Mouse (Mus musculus): ENCODE data around the gene Rtbdn. TPM values are rescaled to one million over a fixed set of nuclear protein-coding genes. Genes with fewer than 3 reads are reported as not detected.
A peak's percentile ranks its signal among the peaks of the same experiment; 100 is the strongest.

Gene Rtbdn
- polyA plus RNA-seq, 1 experiment from 2014 or later: not detected

DNA sequence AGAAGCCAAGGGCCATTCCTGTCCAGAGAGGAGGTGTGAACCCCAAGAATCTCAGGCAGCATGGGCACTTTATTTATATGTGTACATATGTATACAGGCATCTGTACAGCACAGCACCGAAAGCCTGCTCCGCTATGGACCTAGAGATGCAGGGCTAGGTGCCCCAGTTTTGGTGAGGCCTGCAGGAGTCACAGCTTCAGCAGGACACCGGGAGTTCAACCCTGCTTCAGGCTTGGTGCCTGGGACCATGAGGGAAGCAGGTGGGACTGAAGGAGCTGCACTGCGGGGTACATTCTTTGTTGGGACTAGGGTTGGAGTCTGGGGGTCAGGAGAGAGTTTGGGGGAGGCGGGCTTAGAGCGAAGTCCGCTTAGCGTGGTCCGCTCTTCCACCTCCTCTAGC, 34.9 kb upstream of the Rtbdn start:
- 82% methylated on average over 9 of the region's 9 CpGs for WGBS
- H3K4me2 ChIP-seq: no peak overlapping the region
- ATAC-seq (ENCODE audit: insufficient read depth) (no peak), DNase-seq (no peak)
- no peak overlapping the region for H3K9ac ChIP-seq
- H3K4me1 ChIP-seq (ENCODE audit: insufficient read depth): 0 out of 2 replicates have a peak, but pooled peaks cover 6% of the 10 kb centered on the region
- H3K4me3 ChIP-seq (ENCODE audit: low read depth, low read length): no peak overlapping the region
- 0 out of 2 replicates have a peak, but pooled peaks cover 5% of the 10 kb centered on the region for H3K9me3 ChIP-seq (ENCODE audit: low read depth, low read length)
- TF ChIP-seq CTCF (IDR thresholded peaks at IDR 0.05; ENCODE audit: low read depth): no peak
- peaks cover 37% of the 10 kb centered on the region for H3K27me3 ChIP-seq (ENCODE audit: insufficient read depth, low read length)
- no peak overlapping the region for H3K27ac ChIP-seq (ENCODE audit: low read depth)
- no peaks in the 10 kb centered on the region for H3K36me3 ChIP-seq (ENCODE audit: insufficient read depth)

DNA sequence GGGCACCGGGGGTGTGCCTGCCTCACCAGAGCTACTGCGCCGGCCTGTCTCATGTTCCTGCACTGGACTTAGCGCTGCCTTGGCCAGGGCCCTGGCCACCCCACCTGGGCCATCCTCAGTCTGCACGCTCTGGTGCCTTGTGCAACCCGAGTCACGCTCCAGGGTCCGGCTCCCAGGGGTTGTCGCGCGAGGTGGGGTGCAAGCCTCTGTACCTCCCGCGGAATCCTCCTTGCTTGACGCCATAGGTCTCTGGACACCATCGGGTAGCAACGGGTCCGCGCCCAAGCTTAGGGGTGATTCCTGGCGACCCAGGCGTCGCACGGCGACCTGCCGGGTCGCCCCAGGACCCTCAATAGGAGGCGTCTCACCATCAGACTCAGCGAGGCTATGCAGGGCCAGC, 34.4 kb upstream of the Rtbdn start:
- Histone ChIP-seq H3K9me3 (ENCODE audit: low read depth, low read length) (0 out of 2 replicates have a peak, but pooled peaks cover 5% of the 10 kb centered on the region), H3K4me1 (ENCODE audit: insufficient read depth) (0 out of 2 replicates have a peak, but pooled peaks cover 6% of the 10 kb centered on the region), H3K9ac (peak overlapping the region; percentile 39; the same call in 1 of the 2 replicates), H3K27ac (ENCODE audit: low read depth) (no peak overlapping the region), H3K4me3 (ENCODE audit: low read depth, low read length) (peak overlapping the region; percentile 42), H3K4me2 (peak overlapping the region; percentile 74), H3K27me3 (ENCODE audit: insufficient read depth, low read length) (peaks cover 37% of the 10 kb centered on the region), H3K36me3 (ENCODE audit: insufficient read depth) (no peaks in the 10 kb centered on the region)
- TF ChIP-seq CTCF (IDR thresholded peaks at IDR 0.05; ENCODE audit: low read depth): no peak
- WGBS: 18% methylated on average over 27 of the region's 27 CpGs
- DNase-seq (no peak), ATAC-seq (ENCODE audit: insufficient read depth) (no peak)

DNA sequence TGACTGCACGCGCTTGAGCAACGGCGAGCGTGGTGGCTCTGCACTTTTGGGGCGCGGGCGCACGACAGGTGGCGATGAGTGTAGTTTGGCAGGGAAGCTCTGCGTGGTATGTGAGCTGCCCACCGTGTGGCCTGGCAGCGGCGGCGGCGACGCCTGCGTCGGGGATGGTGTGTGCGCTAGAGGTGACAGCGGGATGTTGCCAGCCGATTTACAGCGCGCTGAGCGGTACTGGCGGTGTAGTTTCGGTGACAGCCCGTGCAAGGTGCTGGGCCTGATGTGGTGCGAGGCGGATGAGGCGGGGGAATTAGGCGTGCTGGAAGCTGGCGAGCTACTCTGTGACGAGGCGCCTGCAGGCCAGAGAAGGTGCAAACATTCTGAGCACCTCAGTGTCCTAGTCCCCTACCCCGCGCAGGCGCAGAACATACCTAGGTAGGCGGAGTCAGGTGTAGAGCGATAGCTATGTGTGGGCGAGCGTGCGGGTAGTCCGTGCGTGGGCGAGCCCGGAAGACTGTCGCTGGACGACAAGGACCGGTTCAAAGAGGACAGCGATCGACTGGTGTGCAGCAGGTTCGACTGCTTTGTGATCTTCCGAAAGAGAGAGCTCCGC, 33.8 kb upstream of the Rtbdn start:
- Histone ChIP-seq H3K27ac (ENCODE audit: low read depth) (no peak overlapping the region), H3K9me3 (ENCODE audit: low read depth, low read length) (0 out of 2 replicates have a peak, but pooled peaks cover 5% of the 10 kb centered on the region), H3K4me1 (ENCODE audit: insufficient read depth) (0 out of 2 replicates have a peak, but pooled peaks cover 6% of the 10 kb centered on the region), H3K27me3 (ENCODE audit: insufficient read depth, low read length) (peaks cover 42% of the 10 kb centered on the region), H3K4me3 (ENCODE audit: low read depth, low read length) (peak overlapping the region; percentile 42), H3K9ac (peak overlapping the region; percentile 39), H3K4me2 (peak overlapping the region; percentile 74), H3K36me3 (ENCODE audit: insufficient read depth) (no peaks in the 10 kb centered on the region)
- 1% methylated on average over 55 of the region's 55 CpGs for WGBS
- DNase-seq (peak; percentile 78), ATAC-seq (ENCODE audit: insufficient read depth) (peak; percentile 39; the same call in 1 of the 2 replicates)
- TF ChIP-seq CTCF (IDR thresholded peaks at IDR 0.05; ENCODE audit: low read depth): no peak

DNA sequence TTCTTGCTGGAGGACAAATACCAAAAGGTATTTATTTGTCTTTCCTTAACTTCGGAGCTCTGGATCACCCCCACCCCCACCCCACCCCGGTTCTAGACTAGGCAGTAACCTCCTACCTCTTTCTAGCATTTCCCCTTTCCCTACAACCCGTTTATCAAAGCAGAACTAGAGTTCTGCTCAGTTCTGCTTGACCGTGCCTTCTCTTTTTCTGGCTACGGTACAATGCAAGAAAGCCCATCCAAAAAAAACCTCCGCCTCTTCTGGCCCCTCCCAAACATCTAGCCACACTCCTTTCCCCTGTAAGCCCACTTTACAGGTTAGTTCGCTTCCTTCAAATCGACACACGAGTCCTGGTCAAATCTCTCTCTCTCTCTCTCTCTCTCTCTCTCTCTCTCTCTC, 33.3 kb upstream of the Rtbdn start:
- 8% methylated on average over 9 of the region's 9 CpGs for WGBS
- DNase-seq: no peak
- Histone ChIP-seq H3K4me1 (ENCODE audit: insufficient read depth) (0 out of 2 replicates have a peak, but pooled peaks cover 6% of the 10 kb centered on the region), H3K4me2 (peak overlapping the region; percentile 74), H3K27ac (ENCODE audit: low read depth) (no peak overlapping the region), H3K4me3 (ENCODE audit: low read depth, low read length) (peak overlapping the region; percentile 42), H3K36me3 (ENCODE audit: insufficient read depth) (no peaks in the 10 kb centered on the region), H3K27me3 (ENCODE audit: insufficient read depth, low read length) (peaks cover 47% of the 10 kb centered on the region), H3K9me3 (ENCODE audit: low read depth, low read length) (0 out of 2 replicates have a peak, but pooled peaks cover 5% of the 10 kb centered on the region), H3K9ac (peak overlapping the region; percentile 39)
- ATAC-seq (ENCODE audit: insufficient read depth): no peak
- no peak for TF ChIP-seq CTCF (IDR thresholded peaks at IDR 0.05; ENCODE audit: low read depth)

DNA sequence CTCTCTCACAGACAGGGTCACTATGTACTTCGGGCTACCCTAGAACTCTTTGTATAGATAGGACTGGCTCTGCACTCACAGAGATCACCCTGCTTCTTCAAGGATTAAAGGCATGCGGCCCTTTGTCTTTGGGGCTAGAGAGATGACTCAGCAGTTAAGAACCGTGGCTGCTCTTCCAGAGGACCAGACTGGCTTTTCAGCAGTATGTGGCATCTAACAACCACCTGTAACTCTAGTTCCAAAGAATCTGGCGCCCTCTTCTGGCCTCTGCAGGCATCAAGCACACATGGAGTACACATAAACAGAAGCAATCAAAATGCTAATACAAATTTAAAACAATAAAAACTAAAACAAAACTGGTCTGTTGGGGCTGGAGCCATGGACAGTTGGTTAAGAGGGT, 32.8 kb upstream of the Rtbdn start:
- ATAC-seq (ENCODE audit: insufficient read depth) (no peak), DNase-seq (peak; percentile 56)
- TF ChIP-seq CTCF (IDR thresholded peaks at IDR 0.05; ENCODE audit: low read depth): peak; percentile 44; the same call in 1 of the 2 replicates
- Histone ChIP-seq H3K4me2 (peak overlapping the region; percentile 74; the same call in 1 of the 2 replicates), H3K4me1 (ENCODE audit: insufficient read depth) (0 out of 2 replicates have a peak, but pooled peaks cover 6% of the 10 kb centered on the region), H3K27me3 (ENCODE audit: insufficient read depth, low read length) (peaks cover 49% of the 10 kb centered on the region), H3K36me3 (ENCODE audit: insufficient read depth) (no peaks in the 10 kb centered on the region), H3K4me3 (ENCODE audit: low read depth, low read length) (peak overlapping the region; percentile 42), H3K9ac (no peak overlapping the region), H3K27ac (ENCODE audit: low read depth) (no peak overlapping the region), H3K9me3 (ENCODE audit: low read depth, low read length) (0 out of 2 replicates have a peak, but pooled peaks cover 5% of the 10 kb centered on the region)
- WGBS: 24% methylated on average over 4 of the region's 4 CpGs

DNA sequence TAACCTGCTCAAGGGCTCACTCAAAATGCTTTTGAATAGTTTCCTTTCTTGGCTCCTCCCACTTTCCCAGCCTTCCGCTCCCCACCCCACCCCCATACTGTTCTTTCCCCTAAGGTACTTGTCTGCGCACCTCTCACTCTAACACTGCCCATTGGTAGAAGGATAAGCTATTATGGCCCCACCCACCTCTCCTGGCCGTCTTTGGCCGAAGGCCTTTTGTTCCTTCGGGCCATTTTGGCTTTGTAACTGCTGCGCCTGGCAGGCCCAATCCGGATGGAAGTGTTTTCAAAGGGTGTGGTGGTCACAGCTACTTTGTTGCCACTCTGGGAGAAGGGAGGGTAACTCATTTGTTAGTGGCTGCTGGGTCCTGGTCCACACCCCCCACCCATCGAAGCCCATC, 31.5 kb upstream of the Rtbdn start:
- Histone ChIP-seq H3K27ac (ENCODE audit: low read depth) (no peak overlapping the region), H3K4me1 (ENCODE audit: insufficient read depth) (no peaks in the 10 kb centered on the region), H3K36me3 (ENCODE audit: insufficient read depth) (no peaks in the 10 kb centered on the region), H3K9ac (no peak overlapping the region), H3K9me3 (ENCODE audit: low read depth, low read length) (0 out of 2 replicates have a peak, but pooled peaks cover 5% of the 10 kb centered on the region), H3K27me3 (ENCODE audit: insufficient read depth, low read length) (peaks cover 45% of the 10 kb centered on the region), H3K4me2 (no peak overlapping the region), H3K4me3 (ENCODE audit: low read depth, low read length) (no peak overlapping the region)
- 89% methylated on average over 8 of the region's 8 CpGs for WGBS
- ATAC-seq (ENCODE audit: insufficient read depth) (no peak), DNase-seq (no peak)
- no peak for TF ChIP-seq CTCF (IDR thresholded peaks at IDR 0.05; ENCODE audit: low read depth)

GRCm38 (mm10) chr8:84917781-84918180, 29.0 kb upstream of the Rtbdn start:
- Histone ChIP-seq H3K27ac (ENCODE audit: low read depth) (no peak overlapping the region), H3K36me3 (ENCODE audit: insufficient read depth) (no peaks in the 10 kb centered on the region), H3K4me2 (no peak overlapping the region), H3K9ac (no peak overlapping the region), H3K4me1 (ENCODE audit: insufficient read depth) (no peaks in the 10 kb centered on the region), H3K27me3 (ENCODE audit: insufficient read depth, low read length) (peaks cover 25% of the 10 kb centered on the region), H3K9me3 (ENCODE audit: low read depth, low read length) (0 out of 2 replicates have a peak, but pooled peaks cover 5% of the 10 kb centered on the region), H3K4me3 (ENCODE audit: low read depth, low read length) (no peak overlapping the region)
- 30% methylated on average over 20 of the region's 20 CpGs for WGBS
- DNase-seq: no peak
- no peak for TF ChIP-seq CTCF (IDR thresholded peaks at IDR 0.05; ENCODE audit: low read depth)
- no peak for ATAC-seq (ENCODE audit: insufficient read depth)

All from lung, embryonic 14.5 days (tissue).